Comparison of ENCODE assay signal across 9 mouse cellular contexts in the genomic region with DNA sequence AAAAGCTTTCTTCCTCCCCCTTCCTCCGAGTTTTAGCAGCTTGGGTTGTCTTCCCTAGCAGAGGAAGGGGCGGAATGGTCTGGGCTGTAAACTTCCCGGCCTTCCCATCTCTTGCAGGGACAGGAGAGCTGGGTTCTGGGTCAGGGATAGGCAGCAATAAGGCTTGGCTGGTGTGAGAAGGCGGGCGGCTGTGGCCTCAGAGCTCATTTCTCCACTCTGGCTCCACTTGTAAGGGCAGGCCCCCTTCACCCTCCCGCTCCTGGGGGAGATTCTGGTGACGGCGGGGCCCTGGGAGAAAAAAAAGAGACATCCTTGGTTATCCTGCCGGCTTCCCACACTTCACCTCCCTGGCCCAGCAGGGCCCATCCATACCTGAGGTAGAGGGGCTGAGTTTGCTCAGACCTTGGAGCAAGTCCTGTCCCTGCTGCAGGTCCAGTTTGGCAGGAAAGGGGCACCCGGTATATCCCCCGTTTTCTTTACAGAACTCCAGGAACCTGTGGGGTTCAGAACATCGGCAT. TPM values are rescaled to one million over a fixed set of nuclear protein-coding genes. Genes with fewer than 3 reads are reported as not detected.
DNase-seq lines count a peak whose midpoint lies in the region; ATAC-seq and TF ChIP-seq lines count a peak whose summit lies in the region.
"Had no signal": no experiment of that assay in that cellular context is flagged by ENCODE, and none has a peak within 500 bp of the region (broad histone marks: within the 10 kb centered on the region; RNA-seq: fewer than 3 reads in every experiment).

No protein-coding gene starts in this region.

- TF ChIP-seq POLR2A in limb, embryonic 14.5 days (IDR thresholded peaks at IDR 0.05; ENCODE audit: borderline replicate concordance, extremely low read depth, insufficient read depth, insufficient read length), result no peak

- no peaks in the 10 kb centered on the region for H3K9me3 ChIP-seq in kidney, embryonic 14.5 days (ENCODE audit: control insufficient read depth, low read length)
- H3K9me3 ChIP-seq in embryonic facial prominence, embryonic 12.5 days, result no peaks in the 10 kb centered on the region
- no peaks in the 10 kb centered on the region for H3K9me3 ChIP-seq in limb, embryonic 14.5 days (ENCODE audit: control insufficient read depth, low read length)

- peaks cover 60% of the 10 kb centered on the region for H3K4me1 ChIP-seq in kidney, embryonic 14.5 days (ENCODE audit: control insufficient read depth, insufficient read depth, low read length)
- peaks cover 59% of the 10 kb centered on the region for H3K4me1 ChIP-seq in embryonic facial prominence, embryonic 12.5 days
- peaks cover 57% of the 10 kb centered on the region for H3K4me1 ChIP-seq in limb, embryonic 14.5 days (ENCODE audit: control insufficient read depth, insufficient read depth, low read length)

- WGBS in kidney, embryonic 14.5 days, result 35% methylated on average over 12 of the region's 12 CpGs
- WGBS in embryonic facial prominence, embryonic 12.5 days, result 54% methylated on average over 12 of the region's 12 CpGs
- WGBS in limb, embryonic 14.5 days, result 49% methylated on average over 12 of the region's 12 CpGs

- H3K4me3 ChIP-seq in kidney, embryonic 14.5 days (ENCODE audit: low read length), result no peak overlapping the region
- no peak overlapping the region for H3K4me3 ChIP-seq in embryonic facial prominence, embryonic 12.5 days
- H3K4me3 ChIP-seq in limb, embryonic 14.5 days (replicated peaks; ENCODE audit: low read length), result no peak overlapping the region

- H3K36me3 ChIP-seq in kidney, embryonic 14.5 days (ENCODE audit: control insufficient read depth, insufficient read depth, low read length), result peaks cover 69% of the 10 kb centered on the region
- H3K36me3 ChIP-seq in embryonic facial prominence, embryonic 12.5 days, result peaks cover 61% of the 10 kb centered on the region
- peaks cover 77% of the 10 kb centered on the region for H3K36me3 ChIP-seq in limb, embryonic 14.5 days (ENCODE audit: control insufficient read depth, insufficient read depth, low read length)

- 0 out of 2 replicates have a peak overlapping the region, but pooled peaks have one; percentile 12 for H3K9ac ChIP-seq in kidney, embryonic 14.5 days (ENCODE audit: low read depth, low read length)
- no peak overlapping the region for H3K9ac ChIP-seq in embryonic facial prominence, embryonic 12.5 days
- no peak overlapping the region for H3K9ac ChIP-seq in limb, embryonic 14.5 days (ENCODE audit: low read depth, low read length, severe bottlenecking)

- no peaks in the 10 kb centered on the region for H3K27me3 ChIP-seq in kidney, embryonic 14.5 days (ENCODE audit: control insufficient read depth, insufficient read depth, low read length)
- H3K27me3 ChIP-seq in embryonic facial prominence, embryonic 12.5 days, result no peaks in the 10 kb centered on the region
- H3K27me3 ChIP-seq in limb, embryonic 14.5 days (ENCODE audit: control insufficient read depth, insufficient read depth, low read length), result no peaks in the 10 kb centered on the region

- no peak overlapping the region for H3K4me2 ChIP-seq in kidney, embryonic 14.5 days (replicated peaks; ENCODE audit: low read depth, low read length)
- no peak overlapping the region for H3K4me2 ChIP-seq in embryonic facial prominence, embryonic 12.5 days (replicated peaks)
- no peak overlapping the region for H3K4me2 ChIP-seq in limb, embryonic 14.5 days (replicated peaks; ENCODE audit: low read depth, low read length, severe bottlenecking)

- DNase-seq in kidney, adult 18-20 months, result no peak
- DNase-seq in Muller cell, postnatal 12 days (ENCODE audit: inconsistent ontology term), result peak; percentile 25
- no peak for DNase-seq in limb, embryonic 14.5 days (ENCODE audit: low spot score)
- DNase-seq in layer of hippocampus, adult 11-12 months (ENCODE audit: low spot score), result no peak
- no peak for DNase-seq in ovary, postnatal 36 days (ENCODE audit: low spot score)

- no peak for ATAC-seq in kidney, embryonic 14.5 days (ENCODE audit: low FRiP score, low TSS enrichment)
- no peak for ATAC-seq in embryonic facial prominence, embryonic 12.5 days (ENCODE audit: insufficient number of reproducible peaks, insufficient read depth, low FRiP score, low TSS enrichment)
- ATAC-seq in limb, embryonic 14.5 days (ENCODE audit: low FRiP score, low read depth), result no peak
- ATAC-seq in monocyte, adult 5-6 weeks (replicated peaks; ENCODE audit: insufficient number of reproducible peaks, low FRiP score, low TSS enrichment, poor library complexity, severe bottlenecking), result no peak

- H3K27ac ChIP-seq in kidney, embryonic 14.5 days (ENCODE audit: low read depth, low read length), result peak overlapping the region; percentile 82
- peak overlapping the region; percentile 90 for H3K27ac ChIP-seq in embryonic facial prominence, embryonic 12.5 days
- peak overlapping the region; percentile 3; the same call in 1 of the 2 replicates for H3K27ac ChIP-seq in limb, embryonic 14.5 days (replicated peaks; ENCODE audit: low read depth, low read length)

RNA-seq across cellular contexts. Expression of gene Rhoc, which starts 6.8 kb away (rescaled TPM):
- 110 and 127 TPM in 2 replicates for polyA plus RNA-seq in kidney, embryonic 14.5 days (2014; fragmentation: Nextera tagmentation; extraction: Ambion mirVana)
- polyA plus RNA-seq in embryonic facial prominence, embryonic 12.5 days (2016; fragmentation: Nextera tagmentation; extraction: Ambion mirVana), result 156 and 157 TPM in 2 replicates
- polyA plus RNA-seq in limb, embryonic 14.5 days (2012; rRNA removed), result 158 and 161 TPM in 2 replicates
- 192 and 199 TPM in 2 replicates for polyA plus RNA-seq in limb, embryonic 14.5 days (2014; fragmentation: Nextera tagmentation; extraction: Ambion mirVana)
- 10.9 to 45.4 TPM (median 13.3 TPM) in 3 replicates for total RNA-seq in monocyte, adult 5-6 weeks (2017)

RNA-seq across cellular contexts. Expression of gene Fam19a3, which starts 13.4 kb away (rescaled TPM):
- polyA plus RNA-seq in kidney, embryonic 14.5 days (2014; fragmentation: Nextera tagmentation; extraction: Ambion mirVana), result 0.09 and 0.24 TPM in 2 replicates
- polyA plus RNA-seq in embryonic facial prominence, embryonic 12.5 days (2016; fragmentation: Nextera tagmentation; extraction: Ambion mirVana), result 0.08 and 0.18 TPM in 2 replicates
- polyA plus RNA-seq in limb, embryonic 14.5 days (2012; rRNA removed), result 0.92 and 0.93 TPM in 2 replicates
- 0.26 and 0.36 TPM in 2 replicates for polyA plus RNA-seq in limb, embryonic 14.5 days (2014; fragmentation: Nextera tagmentation; extraction: Ambion mirVana)
- 0.32 to 4.9 TPM (median 1.9 TPM) in 3 replicates for total RNA-seq in monocyte, adult 5-6 weeks (2017)
- total RNA-seq: common myeloid progenitor, adult 5-6 weeks had no signal

RNA-seq across cellular contexts. Expression of gene Ppm1j, which starts 14.2 kb away (rescaled TPM):
- polyA plus RNA-seq in kidney, embryonic 14.5 days (2014; fragmentation: Nextera tagmentation; extraction: Ambion mirVana), result 3.5 and 5.3 TPM in 2 replicates
- polyA plus RNA-seq in embryonic facial prominence, embryonic 12.5 days (2016; fragmentation: Nextera tagmentation; extraction: Ambion mirVana), result 3.5 and 3.9 TPM in 2 replicates
- 6.5 and 6.6 TPM in 2 replicates for polyA plus RNA-seq in limb, embryonic 14.5 days (2012; rRNA removed)
- polyA plus RNA-seq in limb, embryonic 14.5 days (2014; fragmentation: Nextera tagmentation; extraction: Ambion mirVana), result 4.1 and 4.4 TPM in 2 replicates
- 29.4 to 78.1 TPM (median 44.9 TPM) in 3 replicates for total RNA-seq in monocyte, adult 5-6 weeks (2017)

RNA-seq across cellular contexts. Expression of gene Mov10, which starts 23.4 kb away (rescaled TPM):
- 36.3 and 51.8 TPM in 2 replicates for polyA plus RNA-seq in kidney, embryonic 14.5 days (2014; fragmentation: Nextera tagmentation; extraction: Ambion mirVana)
- polyA plus RNA-seq in embryonic facial prominence, embryonic 12.5 days (2016; fragmentation: Nextera tagmentation; extraction: Ambion mirVana), result 70.8 and 73.8 TPM in 2 replicates
- 32.7 and 41.4 TPM in 2 replicates for polyA plus RNA-seq in limb, embryonic 14.5 days (2012; rRNA removed)
- polyA plus RNA-seq in limb, embryonic 14.5 days (2014; fragmentation: Nextera tagmentation; extraction: Ambion mirVana), result 41.6 and 43.4 TPM in 2 replicates
- total RNA-seq in monocyte, adult 5-6 weeks (2017), result 3.2 to 8.2 TPM (median 7.1 TPM) in 3 replicates

Comparison
In these comparisons a context has a peak if more than half of its experiments do, and no peak if none do; other contexts are left out.
1. H3K27ac ChIP-seq: peak in every context shown above with its lines; median percentile 90 in embryonic facial prominence, embryonic 12.5 days; 82 in kidney, embryonic 14.5 days; 3 in limb, embryonic 14.5 days.